Mouse (Mus musculus): Measurements from ENCODE around the gene Slc4a3. TPM values are rescaled to one million over a fixed set of nuclear protein-coding genes. Genes with fewer than 3 reads are reported as not detected.

Slc4a3 gene
- polyA plus RNA-seq, 1 experiment from 2014 or later, result 75.1 TPM

DNA sequence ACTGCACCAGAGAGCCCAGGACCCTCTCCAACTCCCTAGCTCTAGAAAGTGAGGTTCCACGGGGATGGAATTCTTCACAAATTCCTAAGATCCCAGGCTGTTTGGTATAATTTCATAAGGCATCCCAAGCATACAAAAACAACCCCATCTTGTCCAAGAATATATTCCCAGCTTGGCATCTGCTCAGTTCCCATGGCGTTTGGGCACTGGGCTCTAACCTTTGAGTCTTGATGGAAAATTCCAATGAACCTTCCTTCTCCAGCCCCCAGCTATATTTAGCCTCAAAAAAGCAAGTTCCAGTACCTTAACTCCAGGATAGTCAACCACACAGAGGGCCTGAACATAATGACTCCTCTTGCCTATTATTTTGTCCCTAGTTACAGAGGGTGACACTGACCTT lies 43.9 kb downstream of the Slc4a3 start:
- H3K27ac ChIP-seq (replicated peaks), result no peak overlapping the region
- no peaks in the 10 kb centered on the region for H3K36me3 ChIP-seq
- H3K4me2 ChIP-seq, result no peak overlapping the region
- peaks cover 13% of the 10 kb centered on the region for H3K4me1 ChIP-seq
- ATAC-seq (ENCODE audit: low FRiP score), result no peak
- H3K4me3 ChIP-seq (replicated peaks), result no peak overlapping the region
- no peaks in the 10 kb centered on the region for H3K27me3 ChIP-seq (replicated peaks)
- no peaks in the 10 kb centered on the region for H3K9me3 ChIP-seq (replicated peaks)
- no peak overlapping the region for H3K9ac ChIP-seq (replicated peaks)
- 88% methylated on average over 2 of the region's 2 CpGs for WGBS

DNA sequence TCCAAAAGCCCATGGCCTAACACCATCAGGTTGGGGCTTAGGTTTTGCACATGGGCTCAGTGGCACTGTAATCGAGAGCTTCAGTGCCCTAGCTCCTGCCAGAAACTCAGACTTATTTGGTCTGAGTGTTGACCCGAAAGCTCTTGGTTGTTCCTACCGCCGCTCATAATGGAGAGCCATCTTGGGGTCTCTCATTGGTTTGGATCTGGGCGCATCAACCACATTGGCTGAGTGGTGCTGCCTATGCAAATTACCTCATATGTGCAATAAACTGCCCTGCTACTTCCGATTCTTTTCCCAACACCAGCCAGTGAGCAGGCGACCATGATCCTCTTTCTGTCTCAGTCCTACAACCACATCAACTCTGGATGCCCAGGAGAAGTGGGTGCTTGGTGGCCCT lies 47.9 kb downstream of the Slc4a3 start:
- peaks cover 3% of the 10 kb centered on the region; the same call in 1 of the 2 replicates for H3K27me3 ChIP-seq (replicated peaks)
- no peak for ATAC-seq (ENCODE audit: low FRiP score)
- H3K9me3 ChIP-seq (replicated peaks), result no peaks in the 10 kb centered on the region
- no peak overlapping the region for H3K9ac ChIP-seq (replicated peaks)
- peaks cover 12% of the 10 kb centered on the region for H3K4me1 ChIP-seq
- H3K4me3 ChIP-seq (replicated peaks), result no peak overlapping the region
- H3K27ac ChIP-seq (replicated peaks), result 0 out of 2 replicates have a peak overlapping the region, but pooled peaks have one; percentile 28
- WGBS, result 89% methylated on average over 7 of the region's 7 CpGs
- no peaks in the 10 kb centered on the region for H3K36me3 ChIP-seq
- H3K4me2 ChIP-seq, result no peak overlapping the region

DNA sequence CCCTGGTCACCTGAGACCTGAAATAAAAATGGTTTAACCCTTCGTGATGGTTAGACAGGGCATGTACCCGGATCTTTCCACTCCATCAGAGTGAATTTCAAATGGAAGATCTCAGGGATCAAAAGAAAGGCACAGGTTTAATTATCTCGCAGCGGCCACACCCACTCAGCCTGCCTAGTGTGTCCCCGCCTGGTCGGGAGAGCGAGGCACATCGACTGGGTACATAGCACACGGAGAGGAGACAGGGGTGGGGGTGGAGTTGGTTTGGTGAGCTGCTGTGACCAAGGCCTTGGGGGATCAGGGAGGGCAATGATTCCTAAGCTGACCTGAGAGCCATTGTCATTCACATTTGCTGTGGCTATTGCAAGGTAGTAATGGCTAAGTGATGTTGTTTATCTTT lies 48.8 kb downstream of the Slc4a3 start:
- peaks cover 10% of the 10 kb centered on the region for H3K4me1 ChIP-seq
- H3K9ac ChIP-seq (replicated peaks), result no peak overlapping the region
- no peak overlapping the region for H3K4me3 ChIP-seq (replicated peaks)
- H3K27me3 ChIP-seq (replicated peaks), result peaks cover 3% of the 10 kb centered on the region; the same call in 1 of the 2 replicates
- H3K36me3 ChIP-seq, result no peaks in the 10 kb centered on the region
- no peaks in the 10 kb centered on the region for H3K9me3 ChIP-seq (replicated peaks)
- no peak overlapping the region for H3K4me2 ChIP-seq
- 0 out of 2 replicates have a peak overlapping the region, but pooled peaks have one; percentile 28 for H3K27ac ChIP-seq (replicated peaks)
- ATAC-seq (ENCODE audit: low FRiP score), result no peak
- 37% methylated on average over 9 of the region's 9 CpGs for WGBS

DNA sequence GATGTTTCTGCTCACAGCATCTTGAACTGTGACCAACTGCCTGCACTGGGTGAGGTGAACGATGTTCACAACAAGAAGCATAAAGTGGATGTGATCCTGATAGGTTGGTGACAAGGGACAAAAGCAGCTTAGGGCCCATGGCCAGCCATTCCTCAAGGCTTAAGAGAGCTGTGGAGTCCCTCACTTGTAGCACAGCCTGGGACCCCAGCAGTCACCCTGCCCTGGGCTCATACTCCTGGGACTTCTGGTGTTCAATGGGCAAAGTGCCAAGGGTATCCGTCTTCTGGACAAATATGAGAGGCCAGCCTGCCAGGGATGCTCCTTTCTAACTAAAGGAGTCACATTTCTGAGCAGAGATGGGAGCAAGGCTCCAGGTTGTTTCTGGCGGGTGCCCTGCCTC lies 49.9 kb downstream of the Slc4a3 start:
- WGBS, result 79% methylated on average over 3 of the region's 3 CpGs
- H3K4me1 ChIP-seq, result peaks cover 10% of the 10 kb centered on the region
- no peaks in the 10 kb centered on the region for H3K9me3 ChIP-seq (replicated peaks)
- ATAC-seq (ENCODE audit: low FRiP score), result no peak
- no peak overlapping the region for H3K27ac ChIP-seq (replicated peaks)
- no peak overlapping the region for H3K4me3 ChIP-seq (replicated peaks)
- no peak overlapping the region for H3K4me2 ChIP-seq
- no peak overlapping the region for H3K9ac ChIP-seq (replicated peaks)
- peaks cover 3% of the 10 kb centered on the region for H3K27me3 ChIP-seq (replicated peaks)
- no peaks in the 10 kb centered on the region for H3K36me3 ChIP-seq

DNA sequence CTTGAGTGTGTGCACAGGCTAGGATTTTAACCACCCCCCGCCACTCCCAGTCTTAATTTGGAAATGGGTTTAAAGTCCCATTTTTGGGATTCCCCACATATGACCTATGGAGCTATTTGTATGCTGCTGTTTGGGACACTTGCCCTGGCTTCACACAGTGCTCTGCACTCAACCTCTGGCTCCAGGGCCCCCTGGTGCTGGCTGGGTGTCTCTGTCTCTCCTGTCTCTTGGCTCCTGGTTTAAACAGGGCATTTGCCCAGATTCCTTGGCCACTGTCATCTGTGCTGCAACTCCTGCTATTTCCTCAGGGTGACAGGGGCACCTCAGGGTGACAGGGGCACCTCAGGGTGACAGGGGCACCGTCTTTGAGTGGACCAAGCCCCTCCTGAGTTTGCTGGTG lies 50.8 kb downstream of the Slc4a3 start:
- Histone ChIP-seq H3K4me1 (peaks cover 13% of the 10 kb centered on the region), H3K36me3 (no peaks in the 10 kb centered on the region)

DNA sequence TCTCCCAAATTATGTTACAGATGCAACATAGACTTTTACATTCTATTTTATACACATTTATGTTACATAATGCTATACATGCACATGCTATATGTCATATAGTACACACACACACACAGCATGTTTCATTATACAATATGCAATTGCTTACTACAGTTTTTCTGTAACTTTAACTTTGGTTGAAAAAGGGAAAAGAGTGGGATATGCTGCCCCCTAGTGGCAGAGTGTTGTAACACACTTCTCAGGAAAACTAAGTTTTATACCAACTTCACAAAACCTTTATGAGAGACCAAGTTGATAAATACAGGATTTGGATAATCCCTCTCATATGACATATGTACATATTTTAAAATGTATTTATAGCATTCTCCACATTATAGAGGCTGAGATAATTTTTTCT lies 51.6 kb downstream of the Slc4a3 start:
- Histone ChIP-seq H3K9me3 (replicated peaks) (no peaks in the 10 kb centered on the region), H3K4me2 (no peak overlapping the region), H3K4me3 (replicated peaks) (no peak overlapping the region), H3K36me3 (no peaks in the 10 kb centered on the region), H3K27ac (replicated peaks) (no peak overlapping the region), H3K9ac (replicated peaks) (no peak overlapping the region), H3K27me3 (replicated peaks) (peaks cover 7% of the 10 kb centered on the region), H3K4me1 (peaks cover 15% of the 10 kb centered on the region)
- no peak for ATAC-seq (ENCODE audit: low FRiP score)

More for the DNA sequence above, 50.8 kb downstream of the Slc4a3 start:
- H3K4me2 ChIP-seq, result no peak overlapping the region
- no peak for ATAC-seq (ENCODE audit: low FRiP score)
- H3K9ac ChIP-seq (replicated peaks), result no peak overlapping the region
- H3K4me3 ChIP-seq (replicated peaks), result no peak overlapping the region
- no peak overlapping the region for H3K27ac ChIP-seq (replicated peaks)
- peaks cover 7% of the 10 kb centered on the region for H3K27me3 ChIP-seq (replicated peaks)
- no peaks in the 10 kb centered on the region for H3K9me3 ChIP-seq (replicated peaks)
- 97% methylated on average over 2 of the region's 2 CpGs for WGBS

DNA sequence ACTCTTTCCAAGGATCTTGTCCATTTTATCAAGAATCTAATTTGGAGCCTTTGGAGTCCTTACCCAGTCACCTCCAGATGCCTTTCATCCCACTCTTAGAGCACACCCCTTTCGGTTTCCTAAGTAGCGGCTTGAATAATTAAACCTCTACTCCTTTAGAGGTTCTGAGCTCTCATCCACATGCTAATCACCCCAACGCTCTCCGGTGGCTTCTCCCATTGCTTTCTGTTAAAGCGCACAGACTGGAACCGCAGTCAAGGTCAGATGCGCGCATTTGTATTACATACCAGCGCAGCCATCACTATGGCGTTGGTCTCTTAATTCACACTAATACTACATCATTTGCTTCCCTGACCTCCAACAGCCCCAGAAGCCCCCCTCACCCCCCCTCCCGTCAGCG lies 55.7 kb downstream of the Slc4a3 start:
- no peaks in the 10 kb centered on the region for H3K36me3 ChIP-seq
- H3K4me2 ChIP-seq, result 0 out of 2 replicates have a peak overlapping the region, but pooled peaks have one; percentile 9
- no peaks in the 10 kb centered on the region for H3K9me3 ChIP-seq (replicated peaks)
- 4% methylated on average over 10 of the region's 12 CpGs for WGBS
- no peak overlapping the region for H3K27ac ChIP-seq (replicated peaks)
- H3K9ac ChIP-seq (replicated peaks), result no peak overlapping the region
- peaks cover 7% of the 10 kb centered on the region for H3K27me3 ChIP-seq (replicated peaks)
- no peak overlapping the region for H3K4me3 ChIP-seq (replicated peaks)
- ATAC-seq (ENCODE audit: low FRiP score), result no peak
- H3K4me1 ChIP-seq, result peaks cover 5% of the 10 kb centered on the region

DNA sequence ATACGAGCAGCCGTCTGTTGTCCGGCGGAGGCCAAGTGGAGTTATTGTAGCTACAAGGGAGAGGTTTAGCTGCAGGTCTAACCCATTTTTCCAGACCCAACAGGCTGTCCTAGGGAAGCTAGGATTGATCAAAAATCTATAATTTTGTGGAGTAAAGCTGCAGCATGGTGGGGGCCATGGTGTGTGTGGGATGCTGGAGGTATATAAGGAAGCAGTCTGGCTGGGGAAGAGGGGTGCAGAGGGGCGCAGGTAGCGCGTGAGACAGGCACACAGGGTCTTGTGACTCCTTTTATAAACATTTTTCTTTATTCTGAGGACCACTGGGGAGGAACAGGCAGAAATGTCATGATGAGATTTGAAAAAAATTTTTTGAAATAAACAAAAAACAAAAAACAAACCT lies 57.5 kb downstream of the Slc4a3 start:
- no peak for ATAC-seq (ENCODE audit: low FRiP score)
- no peak overlapping the region for H3K27ac ChIP-seq (replicated peaks)
- 88% methylated on average over 7 of the region's 7 CpGs for WGBS
- H3K4me1 ChIP-seq, result peaks cover 6% of the 10 kb centered on the region
- peaks cover 7% of the 10 kb centered on the region for H3K27me3 ChIP-seq (replicated peaks)
- no peaks in the 10 kb centered on the region for H3K9me3 ChIP-seq (replicated peaks)
- no peak overlapping the region for H3K4me3 ChIP-seq (replicated peaks)
- H3K36me3 ChIP-seq, result no peaks in the 10 kb centered on the region
- H3K4me2 ChIP-seq, result no peak overlapping the region
- H3K9ac ChIP-seq (replicated peaks), result no peak overlapping the region

DNA sequence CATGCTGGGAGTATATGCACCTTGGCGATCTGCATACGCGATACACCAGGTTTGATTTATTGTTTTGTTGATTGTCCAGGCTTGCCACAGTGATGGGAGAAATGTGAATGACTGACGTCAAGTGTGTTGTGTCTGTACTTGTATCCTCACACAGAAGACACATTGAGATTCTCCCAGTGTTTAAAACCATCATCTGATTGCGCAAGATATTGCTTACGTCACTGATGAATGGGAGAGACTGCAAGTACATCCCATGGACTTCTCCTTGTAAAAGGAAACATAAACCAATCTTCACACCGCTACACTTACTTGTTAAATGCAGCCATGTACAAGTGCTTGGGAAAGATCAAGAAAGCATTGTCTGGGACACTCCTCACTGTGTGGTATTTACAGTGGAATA lies 62.2 kb downstream of the Slc4a3 start:
- Histone ChIP-seq H3K9ac (replicated peaks) (no peak overlapping the region), H3K4me1 (peaks cover 9% of the 10 kb centered on the region; the same call in 1 of the 2 replicates), H3K36me3 (no peaks in the 10 kb centered on the region), H3K4me2 (no peak overlapping the region), H3K27me3 (replicated peaks) (no peaks in the 10 kb centered on the region), H3K27ac (replicated peaks) (no peak overlapping the region), H3K4me3 (replicated peaks) (no peak overlapping the region), H3K9me3 (replicated peaks) (no peaks in the 10 kb centered on the region)
- ATAC-seq (ENCODE audit: low FRiP score), result no peak
- WGBS, result 93% methylated on average over 7 of the region's 7 CpGs

DNA sequence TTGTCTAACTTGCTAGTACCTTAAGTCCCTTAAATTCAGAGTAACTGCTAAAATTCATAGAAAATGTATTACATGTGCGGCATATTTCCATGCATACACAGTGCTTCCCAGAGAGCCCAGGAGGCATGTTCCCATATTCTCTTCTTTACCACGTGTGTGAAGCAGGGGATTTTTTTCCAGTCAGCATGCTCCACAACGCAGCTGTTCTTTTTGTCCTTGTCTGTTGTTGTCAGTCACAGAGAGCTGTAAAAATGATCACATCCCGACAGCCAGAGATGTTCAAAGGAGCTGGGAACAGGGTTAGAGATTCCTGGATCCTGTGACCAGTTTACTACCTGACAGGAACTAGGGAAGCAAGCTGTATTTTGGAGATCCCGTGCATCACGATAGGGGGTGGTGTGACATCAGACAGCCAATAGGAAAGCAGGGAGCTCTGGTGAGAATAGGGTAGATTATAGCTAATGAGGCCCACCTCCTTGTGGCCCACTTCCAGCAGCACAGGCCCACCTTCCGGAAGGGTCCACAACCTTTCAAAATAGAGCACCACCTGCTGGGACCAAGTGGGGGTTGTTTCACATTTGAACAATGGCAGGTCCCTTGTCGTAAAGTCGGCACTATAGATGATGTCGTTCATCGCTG lies 62.7 kb downstream of the Slc4a3 start:
- Histone ChIP-seq H3K27ac (replicated peaks) (no peak overlapping the region), H3K27me3 (replicated peaks) (no peaks in the 10 kb centered on the region), H3K9ac (replicated peaks) (no peak overlapping the region), H3K36me3 (no peaks in the 10 kb centered on the region), H3K4me1 (peaks cover 9% of the 10 kb centered on the region; the same call in 1 of the 2 replicates), H3K9me3 (replicated peaks) (no peaks in the 10 kb centered on the region), H3K4me2 (0 out of 2 replicates have a peak overlapping the region, but pooled peaks have one; percentile 1), H3K4me3 (replicated peaks) (no peak overlapping the region)
- 54% methylated on average over 11 of the region's 11 CpGs for WGBS
- ATAC-seq (ENCODE audit: low FRiP score), result peak; percentile 48; the same call in 1 of the 2 replicates

DNA sequence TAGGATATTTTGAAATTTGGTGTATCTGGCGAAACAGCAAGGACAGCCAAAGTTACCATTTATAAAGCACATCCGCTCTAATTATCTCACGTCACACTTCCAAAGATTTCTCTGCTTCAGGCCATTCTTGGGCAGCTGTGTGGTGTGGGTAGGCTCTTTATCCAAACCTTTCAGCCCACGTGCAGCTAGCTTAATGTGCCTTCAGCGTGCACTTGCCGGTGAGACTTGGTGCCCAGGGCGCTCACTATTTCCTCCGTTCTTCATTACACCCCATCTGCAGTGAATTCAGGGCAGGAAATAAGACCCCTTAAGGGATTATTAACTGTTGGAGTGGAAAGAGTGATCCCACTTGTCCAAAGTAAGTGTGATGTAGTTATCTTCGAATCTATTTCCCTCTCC lies 63.2 kb downstream of the Slc4a3 start:
- Histone ChIP-seq H3K27ac (replicated peaks) (no peak overlapping the region), H3K4me2 (no peak overlapping the region), H3K4me1 (peaks cover 9% of the 10 kb centered on the region; the same call in 1 of the 2 replicates), H3K9me3 (replicated peaks) (no peaks in the 10 kb centered on the region), H3K9ac (replicated peaks) (no peak overlapping the region), H3K36me3 (no peaks in the 10 kb centered on the region), H3K27me3 (replicated peaks) (no peaks in the 10 kb centered on the region), H3K4me3 (replicated peaks) (no peak overlapping the region)
- no peak for ATAC-seq (ENCODE audit: low FRiP score)
- 64% methylated on average over 9 of the region's 9 CpGs for WGBS

DNA sequence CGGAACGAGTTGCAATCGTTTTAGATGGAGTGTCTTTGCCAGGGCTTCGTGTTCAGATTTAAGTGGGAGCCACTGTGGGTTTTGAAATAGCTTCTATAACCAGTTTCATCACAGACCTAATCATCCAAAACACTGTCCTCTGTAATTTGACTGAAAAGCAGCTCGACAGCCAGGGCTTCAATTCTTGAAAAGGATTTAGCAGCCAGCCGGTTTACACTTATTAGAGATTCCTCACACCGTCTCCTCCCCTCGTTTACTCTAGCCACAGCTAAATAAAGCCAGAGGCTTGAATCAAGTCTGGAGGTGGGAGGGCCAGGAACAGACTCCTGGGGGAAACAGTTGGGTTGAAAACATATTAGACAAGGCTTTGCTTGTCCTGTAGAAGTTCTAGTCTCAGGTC lies 64.5 kb downstream of the Slc4a3 start:
- Histone ChIP-seq H3K27me3 (replicated peaks) (no peaks in the 10 kb centered on the region), H3K4me1 (peaks cover 9% of the 10 kb centered on the region; the same call in 1 of the 2 replicates), H3K4me3 (replicated peaks) (no peak overlapping the region), H3K9ac (replicated peaks) (no peak overlapping the region), H3K4me2 (no peak overlapping the region), H3K27ac (replicated peaks) (no peak overlapping the region), H3K9me3 (replicated peaks) (no peaks in the 10 kb centered on the region), H3K36me3 (no peaks in the 10 kb centered on the region)
- WGBS, result 37% methylated on average over 8 of the region's 8 CpGs
- no peak for ATAC-seq (ENCODE audit: low FRiP score)
